Mouse (Mus musculus) hematopoietic stem cell, adult 5-6 weeks (primary cell): ENCODE data around the gene Mcfd2. TPM values are rescaled to one million over a fixed set of nuclear protein-coding genes. Genes with fewer than 3 reads are reported as not detected.

Experiments
- total RNA-seq: library from RNA; stranded (forward); fragments of 172-1452, 232-1000 nt; gene quantifications from 2 replicates; pipeline ENCODE4 v1.2.3, GENCODE M21; 2017

The Mcfd2 gene
- total RNA-seq, 1 experiment from 2014 or later, result 76.9 TPM

Other genes with a start within 250 kb of the Mcfd2 start
- gene Pigf, start 240.5 kb downstream of the Mcfd2 start, total RNA-seq, result 22.9 and 35.6 TPM in 2 replicates
- 68.8 and 78.7 TPM in 2 replicates for gene Cript, start 240.4 kb downstream of the Mcfd2 start, total RNA-seq
- 16.4 and 20.0 TPM in 2 replicates for gene Socs5, start 158.3 kb downstream of the Mcfd2 start, total RNA-seq
- 37.5 and 44.6 TPM in 2 replicates for gene Ttc7, start 17.0 kb upstream of the Mcfd2 start, total RNA-seq
- 1.8 TPM in 1 of 2 replicates, not detected in the other for gene Stpg4, start 161.8 kb upstream of the Mcfd2 start, total RNA-seq
- 1,542 and 1,560 TPM in 2 replicates for gene Calm2, start 181.0 kb upstream of the Mcfd2 start, total RNA-seq